Mouse (Mus musculus) adrenal gland, adult 8-10 months (tissue): ENCODE measurements around the gene Rpn1. TPM values are rescaled to one million over a fixed set of nuclear protein-coding genes. Genes with fewer than 3 reads are reported as not detected.

Experiments used
- DNase-seq: peaks from one replicate; pipeline ENCODE4 v3.0.0; 2022
- total RNA-seq, 4 experiments: library from RNA; stranded (reverse); gene quantifications; 2 replicates each; pipeline ENCODE4 v1.2.4; 2022

Rpn1 gene
- 100 to 1,000 TPM; 275 to 361 (median 317) TPM for total RNA-seq

- DNase-seq: peak; percentile 95
These were observed at the start of gene Rpn1 for GRCm38 (mm10) chr6:88084278-88085151. TSS of gene Rpn1 (plus strand) at chr6:88084482.

GRCm38 (mm10) chr6:88037471-88038045, 46.7 kb upstream of the Rpn1 start:
- DNase-seq: no peak

- DNase-seq: no peak
These were observed 44.9 kb upstream of the Rpn1 start for GRCm38 (mm10) chr6:88039426-88039825.

GRCm38 (mm10) chr6:88041221-88041620, 43.1 kb upstream of the Rpn1 start:
- DNase-seq: no peak

- no peak for DNase-seq
These were observed 41.9 kb upstream of the Rpn1 start for GRCm38 (mm10) chr6:88042336-88042735.

GRCm38 (mm10) chr6:88044234-88044576, 40.1 kb upstream of the Rpn1 start:
- no peak for DNase-seq

GRCm38 (mm10) chr6:88044577-88045405, 39.5 kb upstream of the Rpn1 start, which contains the start of gene Rab7:
TSS of gene Rab7 (minus strand) at chr6:88045270.
- peak; percentile 95 for DNase-seq

- DNase-seq: no peak
These were observed 38.9 kb upstream of the Rpn1 start for GRCm38 (mm10) chr6:88045406-88045766.

GRCm38 (mm10) chr6:88047853-88048252, 36.4 kb upstream of the Rpn1 start:
- DNase-seq: no peak

GRCm38 (mm10) chr6:88049008-88049407, 35.3 kb upstream of the Rpn1 start:
- DNase-seq: no peak

- DNase-seq: no peak
These were observed 33.1 kb upstream of the Rpn1 start for GRCm38 (mm10) chr6:88051206-88051605.

GRCm38 (mm10) chr6:88053228-88054080, 30.8 kb upstream of the Rpn1 start:
- DNase-seq: no peak

GRCm38 (mm10) chr6:88054081-88054835, 30.0 kb upstream of the Rpn1 start:
- no peak for DNase-seq

GRCm38 (mm10) chr6:88055663-88056062, 28.6 kb upstream of the Rpn1 start:
- no peak for DNase-seq

- DNase-seq: no peak
These were observed 27.4 kb upstream of the Rpn1 start for GRCm38 (mm10) chr6:88056866-88057265.

- DNase-seq: no peak
These were observed 24.4 kb upstream of the Rpn1 start for GRCm38 (mm10) chr6:88059903-88060302.

GRCm38 (mm10) chr6:88060602-88061001, 23.7 kb upstream of the Rpn1 start:
- no peak for DNase-seq

- no peak for DNase-seq
These were observed 22.9 kb upstream of the Rpn1 start for GRCm38 (mm10) chr6:88061406-88061805.

- no peak for DNase-seq
These were observed 21.9 kb upstream of the Rpn1 start for GRCm38 (mm10) chr6:88062398-88062797.

- no peak for DNase-seq
These were observed 20.1 kb upstream of the Rpn1 start for GRCm38 (mm10) chr6:88064072-88064642.

GRCm38 (mm10) chr6:88065116-88065515, 19.2 kb upstream of the Rpn1 start:
- peak; percentile 39 for DNase-seq
